Mouse (Mus musculus): ENCODE measurements around the gene Inhbe. TPM values are rescaled to one million over a fixed set of nuclear protein-coding genes. Genes with fewer than 3 reads are reported as not detected.
A peak's percentile ranks its signal among the peaks of the same experiment; 100 is the strongest.

The Inhbe gene
- 0.22 and 0.69 TPM in 2 replicates for total RNA-seq (2012; rRNA removed)

- TF ChIP-seq MAFK (IDR thresholded peaks at IDR 0.05; ENCODE audit: insufficient read depth, low read depth, low read length), result no peak
- TF ChIP-seq ZNF384 (IDR thresholded peaks at IDR 0.05; ENCODE audit: low read depth, low read length), result no peak
- no peak for TF ChIP-seq HCFC1 (IDR thresholded peaks at IDR 0.05; ENCODE audit: borderline replicate concordance, insufficient read depth, low read length)
- TF ChIP-seq ZC3H11A (IDR thresholded peaks at IDR 0.05; ENCODE audit: borderline replicate concordance, low read depth, low read length), result no peak
- no peak for TF ChIP-seq CHD2 (IDR thresholded peaks at IDR 0.05; ENCODE audit: low read depth, low read length)
- H3K4me1 ChIP-seq (ENCODE audit: control insufficient read depth in 2 of 2, insufficient read depth in 2 of 2, low read length in 2 of 2, poor library complexity in 1 of 2), result peaks cover 3 to 12% of the 10 kb centered on the region in 2 experiments; a peak in 2 of 4 replicates
- H3K27ac ChIP-seq (ENCODE audit: insufficient read depth, low read depth, low read length, poor library complexity, severe bottlenecking), result no peak within 1 kb of the TSS
- no peaks in the 10 kb centered on the region for H3K36me3 ChIP-seq (ENCODE audit: control insufficient read depth, insufficient read depth, low read length, poor library complexity, severe bottlenecking)
- no peak within 1 kb of the TSS for H3K9ac ChIP-seq (ENCODE audit: insufficient read depth, low read depth, low read length, poor library complexity, severe bottlenecking)
- in situ Hi-C loops (cut with MboI; ENCODE audit: low sequenced_read_pairs in 2 of 2, unreplicated experiment in 2 of 2), result no loop called here
- H3K9me3 ChIP-seq (ENCODE audit: control insufficient read depth, insufficient read depth, low read depth, low read length), result no peaks in the 10 kb centered on the region
- DNase-seq (ENCODE audit: low read depth, low spot score), result no peak
- H3K4me3 ChIP-seq (ENCODE audit: insufficient read depth in 1 of 2, low read depth in 1 of 2, low read length in 2 of 2, poor library complexity in 1 of 2, severe bottlenecking in 1 of 2), result no peak within 1 kb of the TSS
Measured at GRCm38 (mm10) chr10:127353909-127354895, at the start of gene Inhbe. Gene Inhbe (minus strand): TSS chr10:127354411.

GRCm38 (mm10) chr10:127391774-127392173 is 37.6 kb upstream of the Inhbe start:
- H3K9ac ChIP-seq (ENCODE audit: insufficient read depth, low read depth, low read length, poor library complexity, severe bottlenecking), result no peak overlapping the region
- H3K27ac ChIP-seq (ENCODE audit: insufficient read depth, low read depth, low read length, poor library complexity, severe bottlenecking), result no peak overlapping the region
- H3K9me3 ChIP-seq (ENCODE audit: control insufficient read depth, insufficient read depth, low read depth, low read length), result no peaks in the 10 kb centered on the region
- in situ Hi-C loops (cut with MboI; ENCODE audit: low sequenced_read_pairs in 2 of 2, unreplicated experiment in 2 of 2), result no loop called here
- H3K4me3 ChIP-seq (ENCODE audit: insufficient read depth in 1 of 2, low read depth in 1 of 2, low read length in 2 of 2, poor library complexity in 1 of 2, severe bottlenecking in 1 of 2), result no peak overlapping the region
- no peaks in the 10 kb centered on the region for H3K36me3 ChIP-seq (ENCODE audit: control insufficient read depth, insufficient read depth, low read length, poor library complexity, severe bottlenecking)
- no peaks in the 10 kb centered on the region for H3K4me1 ChIP-seq (ENCODE audit: control insufficient read depth in 2 of 2, insufficient read depth in 2 of 2, low read length in 2 of 2, poor library complexity in 1 of 2)
- peak; percentile 44 for DNase-seq (ENCODE audit: low read depth, low spot score)
- no peak for TF ChIP-seq HCFC1 (IDR thresholded peaks at IDR 0.05; ENCODE audit: borderline replicate concordance, insufficient read depth, low read length)
- no peak for TF ChIP-seq ZNF384 (IDR thresholded peaks at IDR 0.05; ENCODE audit: low read depth, low read length)
- TF ChIP-seq CHD2 (IDR thresholded peaks at IDR 0.05; ENCODE audit: low read depth, low read length), result no peak
- no peak for TF ChIP-seq ZC3H11A (IDR thresholded peaks at IDR 0.05; ENCODE audit: borderline replicate concordance, low read depth, low read length)
- TF ChIP-seq MAFK (IDR thresholded peaks at IDR 0.05; ENCODE audit: insufficient read depth, low read depth, low read length), result no peak

GRCm38 (mm10) chr10:127381743-127382134 is 27.5 kb upstream of the Inhbe start:
- in situ Hi-C loops (cut with MboI; ENCODE audit: low sequenced_read_pairs in 2 of 2, unreplicated experiment in 2 of 2), result no loop called here
- no peaks in the 10 kb centered on the region for H3K9me3 ChIP-seq (ENCODE audit: control insufficient read depth, insufficient read depth, low read depth, low read length)
- H3K4me3 ChIP-seq (ENCODE audit: insufficient read depth in 1 of 2, low read depth in 1 of 2, low read length in 2 of 2, poor library complexity in 1 of 2, severe bottlenecking in 1 of 2), result peak overlapping the region; percentile 76 to 100; a peak in 3 of 4 replicates
- no peak for DNase-seq (ENCODE audit: low read depth, low spot score)
- H3K27ac ChIP-seq (ENCODE audit: insufficient read depth, low read depth, low read length, poor library complexity, severe bottlenecking), result no peak overlapping the region; the same call in 1 of the 2 replicates
- H3K36me3 ChIP-seq (ENCODE audit: control insufficient read depth, insufficient read depth, low read length, poor library complexity, severe bottlenecking), result no peaks in the 10 kb centered on the region
- H3K4me1 ChIP-seq (ENCODE audit: control insufficient read depth in 2 of 2, insufficient read depth in 2 of 2, low read length in 2 of 2, poor library complexity in 1 of 2), result peaks cover 3 to 7% of the 10 kb centered on the region in 2 experiments; a peak in 1 of 4 replicates
- TF ChIP-seq ZC3H11A (IDR thresholded peaks at IDR 0.05; ENCODE audit: borderline replicate concordance, low read depth, low read length), result no peak
- no peak for TF ChIP-seq MAFK (IDR thresholded peaks at IDR 0.05; ENCODE audit: insufficient read depth, low read depth, low read length)
- TF ChIP-seq ZNF384 (IDR thresholded peaks at IDR 0.05; ENCODE audit: low read depth, low read length), result no peak
- TF ChIP-seq HCFC1 (IDR thresholded peaks at IDR 0.05; ENCODE audit: borderline replicate concordance, insufficient read depth, low read length), result no peak
- no peak for TF ChIP-seq CHD2 (IDR thresholded peaks at IDR 0.05; ENCODE audit: low read depth, low read length)
- H3K9ac ChIP-seq (ENCODE audit: insufficient read depth, low read depth, low read length, poor library complexity, severe bottlenecking), result no peak overlapping the region

- TF ChIP-seq ZNF384 (IDR thresholded peaks at IDR 0.05; ENCODE audit: low read depth, low read length), result no peak
- TF ChIP-seq ZC3H11A (IDR thresholded peaks at IDR 0.05; ENCODE audit: borderline replicate concordance, low read depth, low read length), result no peak
- TF ChIP-seq HCFC1 (IDR thresholded peaks at IDR 0.05; ENCODE audit: borderline replicate concordance, insufficient read depth, low read length), result 0 out of 2 replicates have a peak, but pooled peaks have one; percentile 45
- H3K36me3 ChIP-seq (ENCODE audit: control insufficient read depth, insufficient read depth, low read length, poor library complexity, severe bottlenecking), result no peaks in the 10 kb centered on the region
- peaks cover 3 to 7% of the 10 kb centered on the region in 2 experiments; a peak in 1 of 4 replicates for H3K4me1 ChIP-seq (ENCODE audit: control insufficient read depth in 2 of 2, insufficient read depth in 2 of 2, low read length in 2 of 2, poor library complexity in 1 of 2)
- H3K27ac ChIP-seq (ENCODE audit: insufficient read depth, low read depth, low read length, poor library complexity, severe bottlenecking), result peak overlapping the region; percentile 93
- DNase-seq (ENCODE audit: low read depth, low spot score), result peak; percentile 34
- H3K4me3 ChIP-seq (ENCODE audit: insufficient read depth in 1 of 2, low read depth in 1 of 2, low read length in 2 of 2, poor library complexity in 1 of 2, severe bottlenecking in 1 of 2), result peak overlapping the region; percentile 76 to 100
- H3K9ac ChIP-seq (ENCODE audit: insufficient read depth, low read depth, low read length, poor library complexity, severe bottlenecking), result peak overlapping the region; percentile 75
- in situ Hi-C loops (cut with MboI; ENCODE audit: low sequenced_read_pairs in 2 of 2, unreplicated experiment in 2 of 2), result no loop called here
- no peaks in the 10 kb centered on the region for H3K9me3 ChIP-seq (ENCODE audit: control insufficient read depth, insufficient read depth, low read depth, low read length)
Measured at GRCm38 (mm10) chr10:127380767-127381742, 26.8 kb upstream of the Inhbe start.
